In the genomic region with DNA sequence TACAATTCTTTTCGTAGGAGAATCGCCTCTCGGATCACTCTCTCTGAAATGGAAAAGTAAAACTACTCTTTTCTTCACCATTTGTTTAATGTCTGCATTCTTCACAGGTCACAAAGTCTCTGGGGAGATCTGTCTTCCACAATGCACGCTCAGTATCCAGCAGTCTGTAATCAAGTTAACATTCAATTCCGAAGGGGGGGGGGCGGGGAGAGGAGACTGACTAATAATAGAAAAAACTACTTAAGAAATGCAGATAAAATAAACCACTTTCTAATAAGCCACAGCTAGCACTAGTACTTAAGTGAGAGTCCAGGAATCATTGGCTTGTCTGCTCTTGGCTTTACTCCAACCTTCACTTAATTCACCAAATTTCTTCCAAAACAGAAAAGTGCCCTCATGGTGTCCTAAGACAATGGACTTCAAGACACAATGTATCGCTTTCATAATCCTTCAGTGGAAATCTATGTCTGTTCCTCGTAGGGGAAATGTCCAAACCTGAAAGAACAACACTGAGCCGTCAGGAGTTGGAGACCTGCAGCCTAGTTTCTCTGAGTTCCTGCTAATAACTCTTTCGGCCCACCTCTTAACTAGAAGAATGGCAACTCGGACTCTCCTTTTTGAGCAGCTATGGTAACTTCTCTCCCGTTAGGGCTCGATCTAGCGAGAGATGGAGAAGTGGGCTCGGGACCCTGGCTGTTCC, we compare ENCODE assay signal across 8 mouse cellular contexts. TPM values are rescaled to one million over a fixed set of nuclear protein-coding genes. Genes with fewer than 3 reads are reported as not detected.
DNase-seq lines count a peak whose midpoint lies in the region; ATAC-seq and TF ChIP-seq lines count a peak whose summit lies in the region.

No protein-coding gene starts in this region.

- intact Hi-C loops in left cerebral cortex, postnatal 4 days (cut with DNase I) = loop anchor here (10.0 kb wide), 1 partner anchor 228 kb away; a partner anchor contains a TSS

- peak overlapping the region; percentile 95 for H3K27ac ChIP-seq in hindbrain, postnatal 0 days
- H3K27ac ChIP-seq in midbrain, embryonic 16.5 days (ENCODE audit: low read length) = peak overlapping the region; percentile 96

- TF ChIP-seq CTCF in lung, adult 2 months (IDR thresholded peaks at IDR 0.05; ENCODE audit: insufficient read depth, low read length) = no peak
- TF ChIP-seq CTCF in hindbrain, postnatal 0 days (IDR thresholded peaks at IDR 0.05; ENCODE audit: low read depth) = no peak

- H3K27me3 ChIP-seq in hindbrain, postnatal 0 days (ENCODE audit: insufficient read depth, low read length) = no peaks in the 10 kb centered on the region
- H3K27me3 ChIP-seq in midbrain, embryonic 16.5 days (ENCODE audit: control insufficient read depth, insufficient read depth, low read depth, low read length) = no peaks in the 10 kb centered on the region

- no peak for TF ChIP-seq POLR2A in lung, adult 2 months (IDR thresholded peaks at IDR 0.05; ENCODE audit: borderline replicate concordance, extremely low read depth, low read depth, low read length)

- no peak for ATAC-seq in hindbrain, postnatal 0 days
- ATAC-seq in midbrain, embryonic 16.5 days = no peak
- no peak for ATAC-seq in frontal cortex, adult (ENCODE audit: low TSS enrichment)

- no peaks in the 10 kb centered on the region for H3K9me3 ChIP-seq in hindbrain, postnatal 0 days (ENCODE audit: low read length)
- H3K9me3 ChIP-seq in midbrain, embryonic 16.5 days (replicated peaks; ENCODE audit: control insufficient read depth, low read length, poor library complexity, severe bottlenecking) = no peaks in the 10 kb centered on the region

- peak overlapping the region; percentile 93 for H3K9ac ChIP-seq in hindbrain, postnatal 0 days (replicated peaks; ENCODE audit: low read length)
- peak overlapping the region; percentile 92 for H3K9ac ChIP-seq in midbrain, embryonic 16.5 days (ENCODE audit: low read depth, low read length)

- H3K4me3 ChIP-seq in lung, adult 2 months (replicated peaks; ENCODE audit: extremely low read depth, low read depth, low read length) = peak overlapping the region; percentile 99
- H3K4me3 ChIP-seq in hindbrain, postnatal 0 days (ENCODE audit: low read length) = peak overlapping the region; percentile 89
- peak overlapping the region; percentile 96 for H3K4me3 ChIP-seq in midbrain, embryonic 16.5 days (ENCODE audit: low read depth, low read length)

- 0 out of 2 replicates have a peak, but pooled peaks cover 3% of the 10 kb centered on the region for H3K4me1 ChIP-seq in lung, adult 2 months (ENCODE audit: control insufficient read depth, insufficient read depth, low read length)
- peaks cover 12% of the 10 kb centered on the region for H3K4me1 ChIP-seq in hindbrain, postnatal 0 days (ENCODE audit: insufficient read depth, low read length)
- H3K4me1 ChIP-seq in midbrain, embryonic 16.5 days (ENCODE audit: control insufficient read depth, insufficient read depth, low read length) = peaks cover 19% of the 10 kb centered on the region

- H3K36me3 ChIP-seq in hindbrain, postnatal 0 days (ENCODE audit: insufficient read depth, low read length) = no peaks in the 10 kb centered on the region
- 0 out of 2 replicates have a peak, but pooled peaks cover 2% of the 10 kb centered on the region for H3K36me3 ChIP-seq in midbrain, embryonic 16.5 days (ENCODE audit: control insufficient read depth, insufficient read depth, low read length)

- WGBS in lung, adult 2 months = 9% methylated on average over 15 of the region's 15 CpGs
- WGBS in hindbrain, postnatal 0 days = 11% methylated on average over 15 of the region's 15 CpGs
- WGBS in midbrain, embryonic 16.5 days = 12% methylated on average over 15 of the region's 15 CpGs

- DNase-seq in lung, adult 2 months = no peak
- no peak for DNase-seq in lung, postnatal 14 days
- DNase-seq in c-Kit-positive CD71-positive TER-119-positive erythroid progenitor cells, embryonic 14.5 days (ENCODE audit: low spot score) = peak; percentile 44
- no peak for DNase-seq in hindbrain, postnatal 0 days (ENCODE audit: low spot score)
- DNase-seq in left cerebral cortex, postnatal 4 days = no peak
- DNase-seq in embryo, embryonic 9.5 days (ENCODE audit: extremely low spot score) = no peak

- peak overlapping the region; percentile 72 for H3K4me2 ChIP-seq in hindbrain, postnatal 0 days (ENCODE audit: low read depth, low read length)
- H3K4me2 ChIP-seq in midbrain, embryonic 16.5 days (ENCODE audit: low read length) = peak overlapping the region; percentile 78

RNA-seq across cellular contexts. Expression of a gene that starts 0.8 kb away (rescaled TPM):
- 9.9 and 13.2 TPM in 2 replicates for polyA plus RNA-seq in lung, adult 2 months (2012; rRNA removed)
- 13.9 and 16.7 TPM in 2 replicates for total RNA-seq in hindbrain, postnatal 0 days (2014; rRNA removed)
- 15.3 and 16.3 TPM in 2 replicates for polyA plus RNA-seq in hindbrain, postnatal 0 days (2015; fragmentation: Nextera tagmentation; extraction: Ambion mirVana)
- polyA plus RNA-seq in midbrain, embryonic 16.5 days (2015; fragmentation: Nextera tagmentation; extraction: Ambion mirVana) = 18.0 and 19.4 TPM in 2 replicates
- total RNA-seq in left cerebral cortex, postnatal 4 days (2021) = 10 to 100 TPM; 20.4 to 25.3 TPM
